Mouse (Mus musculus) liver, adult 2 months (tissue): ENCODE measurements at regions not wholly inside any gene's neighbourhood (a gene's known extent, or its start where the extent isn't known, plus 50 kb on each side); places are given as distances from the start of the nearest gene placed in this dataset.
A peak's percentile ranks its signal among the peaks of the same experiment; 100 is the strongest.
"Not testable (repeated sequence)": the region's sequence is repeated elsewhere in the genome, so short reads cannot be mapped to it uniquely, and the experiment has no call there.

Experiments
- CTCF ChIP-seq: fragments of 200-500 bp; IDR thresholded peaks from 2 replicates; pipeline ENCODE4 v1.5.1; 2011; ENCODE audit warnings: low read depth, low read length, control low read depth
- POLR2A ChIP-seq: fragments of 200-500 bp; IDR thresholded peaks from 2 replicates; pipeline ENCODE4 v1.6.1; 2011; ENCODE audit warnings: low read length, control low read depth; ENCODE audit not compliant: insufficient read depth; ENCODE audit errors: extremely low read depth

DNA sequence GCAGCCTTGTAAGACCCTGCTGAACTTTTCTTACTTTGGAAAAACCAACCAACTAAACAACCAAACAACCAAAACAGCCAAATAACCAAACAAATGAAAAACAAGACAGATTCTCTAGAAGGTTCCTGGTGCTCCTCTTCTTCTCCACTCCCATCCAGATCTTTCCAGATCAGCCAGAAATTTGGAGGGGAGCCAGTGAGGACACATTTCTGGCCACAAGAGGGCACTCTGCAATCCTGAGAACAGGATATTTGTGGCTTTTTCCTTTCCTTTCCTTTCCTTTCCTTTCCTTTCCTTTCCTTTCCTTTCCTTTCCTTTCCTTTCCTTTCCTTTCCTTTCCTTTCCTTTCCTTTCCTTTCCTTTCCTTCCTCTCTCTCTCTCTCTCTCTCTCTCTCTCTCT is 177.9 kb upstream of the Prok2 start:
- peak; percentile 56; the same call in 1 of the 2 replicates for TF ChIP-seq CTCF
- TF ChIP-seq POLR2A = not testable (repeated sequence)
